Mouse (Mus musculus): ENCODE data around the gene Lpcat4.

The Lpcat4 gene

DNA sequence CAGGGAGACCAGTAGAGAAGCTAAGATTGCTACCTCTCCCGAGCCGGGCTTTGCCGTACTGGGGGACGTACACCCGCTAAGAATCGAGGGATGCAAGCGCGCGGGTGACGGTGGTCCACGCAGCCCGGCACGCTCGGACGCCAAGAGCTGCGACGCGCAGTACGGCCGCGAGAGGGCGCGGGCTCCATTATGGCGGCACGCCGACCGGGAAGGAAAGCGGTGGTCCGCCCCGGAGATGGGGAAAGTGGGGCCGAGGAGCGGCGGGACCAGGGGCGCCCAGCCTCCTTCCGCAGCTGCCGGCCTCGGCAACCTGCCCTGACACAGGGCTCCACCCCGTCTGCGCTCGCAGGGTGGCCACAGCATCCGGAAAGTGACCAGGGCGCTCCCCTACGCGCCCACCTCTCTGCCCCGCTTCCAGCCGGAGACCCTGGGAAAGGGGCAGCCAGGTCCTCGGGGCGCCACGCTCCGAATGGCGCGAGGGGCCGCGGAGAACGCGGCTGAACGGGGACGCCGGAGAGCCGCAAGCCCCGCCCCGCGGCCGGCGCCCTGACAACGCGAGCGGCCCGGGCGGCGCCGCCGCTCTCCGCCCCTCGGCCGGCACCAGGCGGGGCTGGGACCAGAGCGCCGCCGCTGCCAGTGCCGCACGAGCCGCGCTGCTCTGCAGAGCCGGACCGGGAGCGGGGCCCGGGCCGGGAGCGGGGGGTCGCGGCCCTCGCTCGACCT lies at the start of gene Lpcat4:
Gene Lpcat4 (plus strand): TSS at position 257 of the 723 bp plus-strand sequence.
- DNase-seq, result peak; percentile 91 to 92

GRCm38 (mm10) chr2:112196859-112197258 lies 42.4 kb upstream of the Lpcat4 start:
- peak; percentile 31 to 44 for DNase-seq

DNA sequence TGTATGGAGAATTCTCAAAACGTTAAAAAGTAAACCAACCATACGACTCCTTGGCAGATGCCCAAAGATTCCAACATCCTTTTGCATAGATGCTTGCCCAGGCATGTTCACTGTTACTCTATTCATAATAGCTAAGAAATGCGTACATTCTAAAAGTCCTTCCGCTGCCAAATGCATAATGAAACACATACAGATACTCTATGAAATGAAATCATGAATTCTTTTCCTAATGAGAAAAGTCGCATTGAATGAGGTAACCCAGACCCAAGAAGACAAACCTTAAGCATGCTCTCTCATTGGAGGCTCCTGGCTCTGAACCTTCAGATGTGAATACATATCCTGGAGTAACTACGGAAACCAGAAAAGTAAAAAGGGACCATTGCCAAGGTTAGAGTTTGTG lies 36.2 kb upstream of the Lpcat4 start:
- DNase-seq, result no peak

- peak; percentile 20 to 29 for DNase-seq
Observed at GRCm38 (mm10) chr2:112210142-112210541, 29.1 kb upstream of the Lpcat4 start.

GRCm38 (mm10) chr2:112210699-112211098 lies 28.6 kb upstream of the Lpcat4 start:
- DNase-seq, result no peak

DNA sequence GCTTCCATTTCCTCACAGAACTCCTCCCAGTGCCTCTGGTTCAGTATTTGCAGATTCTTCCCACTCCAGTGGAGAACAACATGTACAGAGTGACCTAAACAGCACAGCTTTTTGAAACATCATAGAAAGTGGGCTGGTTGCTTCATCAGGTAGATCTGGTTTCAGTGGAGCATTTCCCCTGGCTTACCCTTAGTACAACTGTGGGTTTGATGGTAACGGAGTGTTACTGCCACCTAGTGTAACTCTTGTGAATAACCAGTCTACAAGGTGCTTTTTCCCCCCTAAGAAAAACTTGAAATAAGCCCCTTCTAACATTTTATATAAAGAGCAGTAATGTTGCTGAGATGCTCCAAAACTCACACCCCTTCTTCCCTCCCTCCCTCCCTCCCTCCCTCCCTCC lies 23.3 kb upstream of the Lpcat4 start:
- no peak for DNase-seq

GRCm38 (mm10) chr2:112217614-112218013 lies 21.7 kb upstream of the Lpcat4 start:
- DNase-seq, result no peak

DNA sequence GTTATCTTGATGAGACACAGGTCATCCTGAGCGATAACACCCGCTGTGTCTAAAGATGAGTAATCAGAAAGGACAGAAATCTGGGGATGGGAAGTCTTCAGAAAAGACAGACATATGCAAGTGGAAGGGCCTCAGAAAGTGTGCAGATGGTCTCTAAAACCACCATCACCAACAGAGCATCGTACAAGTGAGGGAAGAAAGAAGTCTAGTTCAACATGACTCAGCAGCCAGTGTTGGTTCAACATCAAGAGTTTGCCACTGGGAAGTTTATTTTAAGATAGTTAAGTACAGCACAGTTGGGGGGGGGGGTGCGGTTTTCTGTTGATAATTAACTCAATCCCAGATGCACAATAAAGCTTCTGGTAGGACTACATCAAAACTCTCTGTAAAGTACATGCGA lies 18.4 kb upstream of the Lpcat4 start:
- no peak for DNase-seq

GRCm38 (mm10) chr2:112222607-112223006 lies 16.7 kb upstream of the Lpcat4 start:
- no peak for DNase-seq

DNA sequence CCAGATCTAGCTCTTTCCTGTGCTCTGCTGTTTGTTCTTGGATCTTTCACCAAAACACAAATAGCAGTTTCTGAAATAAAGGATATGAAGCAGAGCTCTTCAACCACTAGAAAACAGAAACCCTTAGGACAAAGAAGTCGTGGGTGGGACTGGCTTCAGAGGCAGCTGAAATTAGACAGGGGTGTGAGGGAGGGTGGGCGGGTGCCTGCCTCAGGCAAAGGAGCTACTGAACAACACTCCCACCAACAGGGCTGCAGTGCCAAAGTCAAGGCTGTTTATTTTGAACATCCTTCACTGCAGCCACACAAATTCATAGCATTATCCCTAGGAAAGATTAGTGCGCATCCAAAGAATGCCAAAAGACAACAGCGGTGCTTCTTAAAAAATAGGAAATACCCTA lies 14.9 kb upstream of the Lpcat4 start:
- no peak for DNase-seq

DNA sequence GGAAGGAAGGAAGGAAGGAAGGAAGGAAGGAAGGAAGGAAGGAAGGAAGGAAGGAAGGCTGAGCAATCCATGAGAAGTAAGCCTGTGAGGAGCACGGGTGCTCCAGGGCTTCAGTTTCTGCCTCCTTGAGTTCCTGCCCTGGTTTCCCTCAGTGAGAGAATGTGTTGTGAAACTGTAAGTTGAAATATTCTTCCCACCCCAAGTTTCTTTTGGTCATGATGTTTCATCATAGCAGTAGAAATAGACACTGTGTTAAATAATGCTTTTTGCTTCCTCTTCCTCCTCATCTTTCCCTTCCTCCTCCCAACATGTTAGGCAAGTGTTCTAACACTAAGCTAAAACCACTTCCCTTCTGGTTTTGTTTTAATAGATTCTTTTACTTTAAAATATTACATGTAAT lies 6.6 kb upstream of the Lpcat4 start:
- DNase-seq, result no peak

- DNase-seq, result no peak
Observed at GRCm38 (mm10) chr2:112236620-112237019, 2.6 kb upstream of the Lpcat4 start.

- DNase-seq, result no peak
Observed at GRCm38 (mm10) chr2:112238006-112238405, 1.3 kb upstream of the Lpcat4 start.

GRCm38 (mm10) chr2:112239935-112240721 lies 860 bp downstream of the Lpcat4 start:
- peak; percentile 43 to 44 for DNase-seq

- no peak for DNase-seq
Observed at GRCm38 (mm10) chr2:112241787-112242186, 2.5 kb downstream of the Lpcat4 start.

DNA sequence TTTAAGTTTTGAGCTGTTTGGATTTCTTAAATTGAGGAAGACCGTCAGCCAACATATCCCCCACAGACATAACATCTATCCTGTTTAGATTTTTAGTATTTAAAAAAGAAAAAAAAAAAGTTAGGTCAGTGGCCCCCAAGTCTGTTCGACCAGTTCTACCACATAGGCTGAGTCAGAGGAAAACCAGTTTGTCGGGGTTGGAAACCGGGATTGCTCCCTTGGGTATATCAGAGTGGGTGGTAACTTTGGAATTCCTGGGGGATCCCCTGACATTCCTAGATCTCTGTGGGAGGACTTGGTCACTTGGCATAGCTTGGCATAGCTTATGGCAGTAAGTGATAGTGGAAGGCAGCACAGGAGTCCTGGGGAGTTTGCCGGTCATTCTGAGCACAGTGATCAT lies 6.0 kb downstream of the Lpcat4 start:
- DNase-seq, result no peak

DNA sequence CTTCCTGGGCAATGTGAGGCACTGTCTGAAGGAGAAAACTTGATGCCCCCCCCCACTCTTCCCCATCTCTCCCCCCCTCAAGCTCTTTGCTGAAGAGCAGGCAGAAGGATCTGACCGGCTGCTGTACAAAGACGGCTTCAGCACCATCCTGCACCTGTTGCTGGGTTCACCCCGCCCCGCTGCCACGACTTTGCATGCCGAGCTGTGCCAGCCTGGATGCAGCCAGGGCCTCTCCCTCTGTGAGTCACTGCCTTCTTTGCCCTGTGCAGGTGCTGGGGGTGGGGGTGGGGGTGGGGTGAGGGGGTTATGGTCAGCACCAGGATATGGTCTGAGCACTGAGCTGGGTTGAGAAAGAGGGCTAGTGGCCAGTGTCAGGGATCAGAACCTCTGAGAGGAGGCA lies 6.9 kb downstream of the Lpcat4 start:
- DNase-seq, result no peak

GRCm38 (mm10) chr2:112247323-112247722 lies 8.1 kb downstream of the Lpcat4 start:
- no peak for DNase-seq

DNA sequence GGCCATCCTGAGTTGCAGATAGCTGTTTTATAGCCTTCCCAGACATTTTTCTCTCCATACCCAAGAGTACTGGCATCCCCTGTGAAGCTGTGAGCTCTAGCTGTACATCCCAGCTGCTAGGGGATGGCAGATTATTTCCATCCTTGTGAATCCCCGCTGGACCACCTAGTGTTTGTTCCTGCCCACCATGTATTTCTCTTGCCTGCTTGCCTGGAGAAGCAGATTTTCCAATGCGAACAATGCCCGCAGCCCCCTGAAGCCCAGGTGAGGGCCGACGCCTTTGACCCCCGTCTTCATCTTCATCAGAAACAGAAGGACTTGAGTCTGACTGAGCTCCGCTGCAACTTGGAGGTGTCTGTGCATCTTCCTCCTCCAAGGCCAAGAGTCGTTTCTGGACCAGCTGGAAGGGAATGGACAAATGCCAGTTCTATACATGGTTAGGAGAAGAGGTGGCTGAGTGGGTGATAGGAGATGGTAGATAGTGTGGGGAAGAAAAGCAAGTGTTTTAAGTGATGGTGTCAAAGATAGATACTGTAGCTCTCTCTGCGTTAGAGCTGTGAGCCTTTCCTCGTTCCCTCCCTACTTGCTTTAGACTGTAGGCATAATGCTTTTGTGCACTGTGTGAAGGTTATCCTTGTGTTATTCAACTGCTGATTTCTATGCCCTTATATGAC lies 10.6 kb downstream of the Lpcat4 start:
- no peak for DNase-seq

GRCm38 (mm10) chr2:112254675-112255515 lies 15.6 kb downstream of the Lpcat4 start:
- no peak for DNase-seq

- DNase-seq, result no peak
Observed at GRCm38 (mm10) chr2:112259241-112259962, 20.1 kb downstream of the Lpcat4 start, which contains the start of gene Nutm1. Gene Nutm1, minus strand, starts transcription at chr2:112259291.

Data from cerebellum, postnatal 36 days (tissue).